Mouse (Mus musculus) retina, postnatal 1 day (tissue): ENCODE results near the gene Fgfr2.
"Not testable (repeated sequence)": the region's sequence is repeated elsewhere in the genome, so short reads cannot be mapped to it uniquely, and the experiment has no call there.

ENCODE experiments used
- DNase-seq: peaks from one replicate; pipeline ENCODE4 v3.0.0-alpha.2; 2012

Fgfr2 gene

DNA sequence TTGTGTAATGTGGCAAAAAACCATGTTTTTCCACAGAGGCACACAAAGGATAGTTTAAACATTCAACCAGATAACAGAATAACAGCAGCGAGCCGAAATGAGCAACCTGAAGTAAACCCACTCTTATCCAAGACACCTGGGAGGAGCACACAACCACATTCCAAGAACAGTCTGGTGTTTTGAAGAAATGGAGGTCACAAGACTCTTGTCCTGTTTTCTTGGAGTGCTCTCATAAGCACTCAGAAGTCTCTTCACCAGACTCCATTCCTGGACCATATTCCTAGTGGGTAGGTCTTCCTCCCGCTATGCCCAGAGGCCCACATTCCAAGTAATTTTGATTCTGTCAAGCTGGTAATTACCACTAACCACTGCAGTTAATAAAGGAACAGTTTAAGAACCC lies 1973.0 kb downstream of the Fgfr2 start:
- DNase-seq = no peak

DNA sequence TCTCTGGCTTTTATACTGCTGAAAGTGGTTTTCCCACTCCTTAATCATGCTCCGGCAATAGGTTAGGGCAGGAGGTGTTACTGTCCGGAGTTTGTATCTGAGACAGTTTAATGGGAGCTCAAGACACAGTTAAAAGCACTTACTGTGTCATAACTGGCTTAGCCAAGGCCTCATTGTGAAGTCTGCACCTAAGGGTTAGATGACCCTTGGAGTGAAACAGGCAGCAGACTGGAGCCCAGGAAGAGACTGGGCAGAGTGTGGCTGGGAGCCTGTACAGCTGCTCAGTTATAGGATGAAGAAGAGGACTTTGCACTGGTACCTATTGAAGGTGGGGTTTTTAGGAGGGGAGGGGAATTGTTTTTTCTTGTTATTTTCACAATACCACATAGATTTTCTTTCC lies 1976.9 kb downstream of the Fgfr2 start, which contains the start of gene 4933402N03Rik:
Gene 4933402N03Rik (minus strand): TSS at position 101 of the 400 bp plus-strand sequence.
- no peak for DNase-seq

DNA sequence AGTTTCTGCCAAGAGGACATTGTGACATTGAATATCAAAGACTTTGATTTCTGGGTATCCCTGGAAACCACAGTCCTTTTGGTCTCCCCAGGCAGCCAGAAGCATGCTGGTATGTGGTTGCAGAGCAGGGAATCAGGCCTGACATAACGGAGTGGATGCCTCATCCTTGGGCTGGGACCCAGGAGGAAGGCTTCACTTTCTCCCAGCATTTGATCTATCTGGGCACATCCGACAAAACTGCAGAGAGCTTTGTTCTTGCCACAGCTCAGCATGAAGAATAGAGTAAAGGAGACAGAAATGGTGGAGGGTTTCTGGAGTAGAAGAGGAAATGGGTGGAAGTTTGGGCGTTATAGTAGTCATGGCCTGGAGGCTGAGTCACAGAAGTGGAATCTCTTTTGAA lies 1990.0 kb downstream of the Fgfr2 start:
- no peak for DNase-seq

DNA sequence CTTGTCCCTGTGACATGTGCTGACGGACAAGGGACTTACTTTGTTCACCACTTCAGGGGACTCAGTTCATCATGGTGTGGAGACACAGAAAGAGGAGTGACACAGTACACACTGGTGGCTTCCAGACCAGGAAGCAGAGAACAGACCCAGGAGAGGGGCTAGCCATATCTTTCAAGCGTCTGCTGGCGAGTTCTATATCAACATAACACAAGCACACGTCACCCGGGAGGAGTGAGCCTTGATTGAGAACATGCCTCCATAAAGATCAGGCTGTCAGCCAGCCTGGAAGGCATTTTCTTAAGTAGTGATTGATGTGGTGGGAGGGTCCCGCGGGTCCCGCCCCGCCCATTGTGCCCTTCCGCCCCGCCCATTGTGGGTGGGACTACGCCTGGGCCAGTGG lies 1993.1 kb downstream of the Fgfr2 start:
- no peak for DNase-seq

DNA sequence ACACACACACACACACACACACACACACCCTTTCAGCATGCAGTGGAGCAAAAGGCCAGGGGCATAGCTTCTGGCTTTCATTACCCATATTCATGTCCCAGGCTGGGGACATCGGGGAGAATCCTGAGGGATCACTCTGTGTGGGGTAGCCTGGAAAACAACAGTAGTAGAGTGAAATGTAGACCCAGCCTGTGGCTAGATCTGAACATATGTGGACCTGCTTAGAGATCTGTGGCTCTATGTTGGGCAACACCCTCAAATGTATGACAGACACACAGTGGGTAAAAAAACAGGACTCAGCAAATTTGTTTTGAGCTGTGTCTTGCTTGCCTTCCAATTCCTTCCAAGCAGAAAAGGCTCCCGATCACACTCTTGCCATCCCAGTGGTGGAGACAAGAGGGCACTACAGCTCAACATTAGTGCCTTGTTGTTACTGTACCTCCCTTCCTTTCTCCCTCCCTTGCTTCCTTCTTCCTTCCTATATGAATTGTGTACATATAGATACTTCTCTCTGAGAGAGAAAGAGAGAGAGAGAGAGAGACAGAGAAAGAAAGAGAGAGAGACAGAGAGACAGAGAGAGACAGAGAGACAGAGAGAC lies 2000.8 kb downstream of the Fgfr2 start:
- DNase-seq = no peak

DNA sequence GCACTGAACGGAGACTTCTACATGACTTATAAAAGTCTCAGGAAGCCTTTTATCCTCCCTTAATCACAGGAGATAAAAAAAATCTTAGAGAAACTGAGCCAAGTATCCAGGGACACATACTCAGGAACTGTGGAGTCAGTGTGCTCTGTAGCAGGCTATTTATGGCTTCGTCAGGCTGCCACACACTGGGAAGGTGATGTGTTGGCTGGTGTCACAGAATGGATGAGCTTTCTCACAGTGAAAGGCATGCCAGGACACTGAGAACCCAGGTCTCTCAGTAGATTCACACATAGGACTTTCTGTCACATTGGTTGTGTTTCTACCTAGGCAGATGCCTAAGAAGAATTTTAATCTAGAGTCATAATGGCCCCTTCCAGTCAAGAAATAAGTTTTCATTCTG lies 2008.7 kb downstream of the Fgfr2 start:
- no peak for DNase-seq

DNA sequence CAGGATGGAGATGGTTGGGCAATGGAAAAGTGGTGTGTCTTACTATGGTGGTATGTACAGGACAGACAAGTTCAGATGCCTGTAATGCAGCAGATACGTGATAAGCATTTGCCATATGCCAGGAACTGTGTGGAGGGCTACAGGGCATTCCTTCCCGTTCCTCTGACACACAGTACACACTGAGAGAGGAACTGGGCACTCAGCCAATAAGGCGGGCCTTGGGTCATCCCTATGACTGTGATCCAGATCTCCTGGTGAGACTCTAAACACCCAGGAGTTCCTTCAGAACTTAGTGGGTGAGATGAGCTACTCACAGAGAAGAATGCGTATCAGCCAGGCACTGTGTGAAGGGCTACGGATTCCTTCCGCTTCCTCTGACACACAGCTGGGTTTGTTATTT lies 2009.5 kb downstream of the Fgfr2 start:
- peak; percentile 15 for DNase-seq

DNA sequence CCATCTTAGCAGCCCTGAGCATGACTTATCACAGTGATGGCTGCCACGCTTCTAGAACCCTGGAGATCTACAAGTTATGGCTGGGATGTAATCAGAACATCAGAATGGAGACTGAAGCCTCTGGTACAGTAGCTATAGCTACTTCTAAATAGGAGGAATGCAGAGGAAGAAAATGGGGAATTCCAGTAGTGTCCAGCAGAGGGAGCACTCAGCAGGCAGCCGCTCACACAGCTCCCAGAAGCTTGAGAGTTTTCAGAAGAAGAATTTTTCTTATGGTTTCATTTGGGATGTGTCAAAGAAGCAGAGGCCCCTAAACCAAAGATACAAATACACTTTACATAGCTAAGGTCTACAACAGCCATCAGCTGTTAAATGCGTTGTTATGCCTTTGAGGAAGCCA lies 2010.7 kb downstream of the Fgfr2 start:
- DNase-seq = peak; percentile 61

DNA sequence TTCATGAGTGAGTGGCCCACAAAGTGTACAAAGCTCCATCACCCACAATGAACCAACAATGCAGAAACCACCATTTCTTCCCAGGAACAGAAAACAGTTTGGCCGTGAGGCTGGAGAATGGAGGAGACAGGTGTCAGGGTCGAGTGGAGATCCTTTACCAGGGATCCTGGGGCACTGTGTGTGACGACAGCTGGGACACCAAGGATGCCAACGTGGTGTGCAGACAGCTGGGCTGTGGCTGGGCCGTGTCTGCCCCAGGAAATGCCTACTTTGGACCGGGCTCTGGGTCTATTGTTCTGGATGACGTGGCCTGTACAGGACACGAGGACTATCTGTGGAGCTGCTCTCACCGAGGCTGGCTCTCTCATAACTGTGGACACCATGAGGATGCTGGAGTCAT lies 2040.7 kb downstream of the Fgfr2 start:
- not testable (repeated sequence) for DNase-seq

DNA sequence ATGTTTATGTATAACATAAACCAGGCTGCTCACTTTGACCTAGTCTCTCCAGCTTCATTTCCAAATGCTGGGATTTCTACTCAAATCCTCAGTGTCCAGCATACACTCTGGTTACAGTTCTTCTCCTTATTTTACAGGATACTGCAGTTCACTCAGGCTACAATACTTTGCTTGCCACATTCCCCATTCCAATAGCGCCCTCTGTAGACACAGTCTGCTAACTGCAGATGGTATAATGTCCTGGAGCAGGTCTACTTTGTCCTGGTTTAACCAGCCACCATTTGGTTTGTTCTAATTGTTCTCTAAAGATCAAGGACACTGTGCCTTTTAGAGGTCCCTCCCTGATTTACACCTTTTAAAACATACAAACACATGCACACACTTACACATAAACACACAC lies 2047.2 kb downstream of the Fgfr2 start:
- peak; percentile 50 for DNase-seq

DNA sequence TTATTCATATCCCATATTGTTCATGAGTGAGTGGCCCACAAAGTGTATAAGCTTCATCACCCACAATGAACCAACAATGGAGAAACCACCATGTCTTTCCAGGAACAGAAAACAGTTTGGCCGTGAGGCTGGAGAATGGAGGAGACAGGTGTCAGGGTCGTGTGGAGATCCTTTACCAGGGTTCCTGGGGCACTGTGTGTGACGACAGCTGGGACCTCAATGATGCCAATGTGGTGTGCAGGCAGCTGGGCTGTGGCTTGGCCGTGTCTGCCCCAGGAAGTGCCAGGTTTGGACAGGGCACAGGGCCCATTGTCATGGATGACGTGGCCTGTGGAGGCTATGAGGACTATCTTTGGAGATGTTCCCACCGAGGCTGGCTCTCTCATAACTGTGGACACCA lies 2049.1 kb downstream of the Fgfr2 start:
- not testable (repeated sequence) for DNase-seq

DNA sequence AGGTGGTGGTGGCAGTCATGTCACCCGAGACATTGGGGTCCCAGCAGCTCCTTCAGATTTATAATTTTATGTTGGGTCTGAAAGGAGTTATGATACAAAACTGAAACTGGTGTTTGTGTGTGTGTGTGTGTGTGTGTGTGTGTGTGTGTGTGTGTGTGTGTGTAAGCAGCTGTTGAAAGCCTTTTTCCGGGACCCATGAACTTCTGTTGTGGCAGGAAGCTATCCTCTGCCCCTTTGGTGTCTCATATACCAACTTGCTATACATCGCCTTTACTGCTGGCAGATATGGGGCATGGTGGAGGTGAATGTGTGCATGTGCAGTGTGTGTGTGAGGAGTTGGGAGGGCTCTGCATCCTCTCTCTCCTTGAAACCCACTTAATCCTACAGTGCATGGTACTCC lies 2049.7 kb downstream of the Fgfr2 start:
- not testable (repeated sequence) for DNase-seq

DNA sequence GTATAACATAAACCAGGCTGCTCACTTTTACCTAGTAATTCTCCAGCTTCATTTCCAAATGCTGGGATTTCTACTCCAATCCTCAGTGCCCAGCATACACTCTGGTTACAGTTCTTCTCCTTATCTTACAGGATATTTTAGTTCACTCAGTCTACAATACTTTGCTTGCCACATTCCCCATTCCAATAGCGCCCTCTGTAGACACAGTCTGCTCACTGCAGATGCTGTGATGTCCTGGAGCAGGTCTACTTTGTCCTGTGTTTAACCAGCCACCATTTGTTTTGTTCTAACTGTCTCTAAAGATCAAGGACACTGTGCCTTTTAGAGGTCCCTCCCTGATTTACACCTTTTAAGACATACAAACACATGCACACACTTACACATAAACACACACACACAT lies 2055.0 kb downstream of the Fgfr2 start:
- peak; percentile 30 for DNase-seq

DNA sequence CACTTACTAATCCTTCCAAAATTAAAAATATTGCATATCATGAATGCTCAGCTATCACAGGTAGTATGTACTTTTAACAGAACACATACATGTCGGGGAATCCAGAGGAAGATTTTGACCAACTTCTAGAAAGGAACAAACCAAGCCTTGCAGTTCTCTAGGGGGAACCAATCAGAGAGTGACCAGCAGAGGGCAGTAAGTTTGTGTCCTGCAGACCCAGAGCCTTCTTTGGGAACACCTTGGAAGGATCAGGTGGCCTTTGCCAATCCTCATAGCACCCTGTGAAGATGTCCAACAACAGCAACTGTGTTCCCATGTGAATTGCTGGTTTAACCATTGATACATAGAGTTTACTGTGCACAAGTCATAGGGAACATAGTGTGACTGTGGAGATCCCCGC lies 2060.6 kb downstream of the Fgfr2 start:
- no peak for DNase-seq

DNA sequence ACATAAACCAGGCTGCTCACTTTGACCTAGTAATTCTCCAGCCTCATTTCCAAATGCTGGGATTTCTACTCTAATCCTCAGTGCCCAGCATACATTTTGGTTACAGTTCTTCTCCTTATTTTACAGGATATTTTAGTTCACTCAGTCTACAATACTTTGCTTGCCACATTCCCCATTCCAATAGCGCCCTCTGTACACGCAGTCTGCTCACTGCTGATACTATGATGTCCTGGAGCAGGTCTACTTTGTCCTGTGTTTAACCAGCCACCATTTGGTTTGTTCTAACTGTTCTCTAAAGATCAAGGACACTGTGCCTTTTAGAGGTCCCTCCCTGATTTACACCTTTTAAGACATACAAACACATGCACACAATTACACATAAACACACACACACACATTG lies 2063.3 kb downstream of the Fgfr2 start:
- DNase-seq = not testable (repeated sequence)

DNA sequence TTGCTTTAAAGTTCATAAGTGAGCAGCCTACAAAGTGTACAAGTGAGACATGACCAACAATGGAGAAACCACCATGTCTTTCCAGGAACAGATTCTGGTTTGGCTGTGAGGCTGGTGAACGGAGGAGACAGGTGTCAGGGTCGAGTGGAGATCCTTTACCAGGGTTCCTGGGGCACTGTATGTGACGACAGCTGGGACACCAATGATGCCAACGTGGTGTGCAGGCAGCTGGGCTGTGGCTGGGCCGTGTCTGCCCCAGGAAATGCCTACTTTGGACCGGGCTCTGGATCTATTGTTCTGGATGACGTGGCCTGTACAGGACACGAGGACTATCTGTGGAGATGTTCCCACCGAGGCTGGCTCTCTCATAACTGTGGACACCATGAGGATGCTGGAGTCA lies 2065.2 kb downstream of the Fgfr2 start:
- DNase-seq = not testable (repeated sequence)

DNA sequence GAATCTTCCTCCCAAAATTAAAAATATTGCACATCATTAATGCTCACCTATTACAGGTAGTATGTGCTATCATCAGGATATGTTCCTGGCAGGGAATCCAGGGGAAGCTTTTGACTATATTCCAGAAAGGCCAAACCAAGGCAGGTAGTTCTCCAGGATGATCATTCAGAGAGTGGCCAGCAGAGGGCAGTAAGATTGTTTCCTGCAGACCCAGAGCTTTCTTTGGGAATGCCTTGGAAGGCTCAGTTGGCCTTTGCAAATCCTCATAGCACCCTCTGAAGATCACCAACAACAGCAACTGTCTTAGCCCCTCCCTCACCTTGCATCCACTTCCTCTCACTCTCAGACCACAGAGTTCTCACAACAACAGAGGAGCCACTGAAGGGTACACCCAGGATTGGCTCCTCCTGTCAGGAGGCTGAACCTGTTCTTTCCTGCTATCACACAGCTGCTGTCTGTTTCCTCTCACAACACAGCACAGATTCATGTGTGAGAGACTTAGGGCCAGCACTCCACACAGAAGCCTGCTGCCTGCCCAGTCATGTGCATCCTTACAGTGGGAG lies 2068.3 kb downstream of the Fgfr2 start:
- peak; percentile 39 for DNase-seq

DNA sequence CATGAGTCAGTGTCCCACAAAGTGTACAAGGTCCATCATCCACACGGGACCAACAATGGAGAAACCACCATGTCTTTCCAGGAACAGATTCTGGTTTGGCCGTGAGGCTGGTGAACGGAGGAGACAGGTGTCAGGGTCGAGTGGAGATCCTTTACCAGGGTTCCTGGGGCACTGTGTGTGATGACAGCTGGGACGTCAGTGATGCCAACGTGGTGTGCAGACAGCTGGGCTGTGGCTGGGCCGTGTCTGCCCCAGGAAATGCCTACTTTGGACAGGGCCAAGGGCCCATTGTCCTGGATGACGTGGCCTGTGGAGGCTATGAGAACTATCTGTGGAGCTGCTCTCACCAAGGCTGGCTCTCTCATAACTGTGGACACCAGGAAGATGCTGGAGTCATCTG lies 2073.3 kb downstream of the Fgfr2 start:
- DNase-seq = not testable (repeated sequence)

DNA sequence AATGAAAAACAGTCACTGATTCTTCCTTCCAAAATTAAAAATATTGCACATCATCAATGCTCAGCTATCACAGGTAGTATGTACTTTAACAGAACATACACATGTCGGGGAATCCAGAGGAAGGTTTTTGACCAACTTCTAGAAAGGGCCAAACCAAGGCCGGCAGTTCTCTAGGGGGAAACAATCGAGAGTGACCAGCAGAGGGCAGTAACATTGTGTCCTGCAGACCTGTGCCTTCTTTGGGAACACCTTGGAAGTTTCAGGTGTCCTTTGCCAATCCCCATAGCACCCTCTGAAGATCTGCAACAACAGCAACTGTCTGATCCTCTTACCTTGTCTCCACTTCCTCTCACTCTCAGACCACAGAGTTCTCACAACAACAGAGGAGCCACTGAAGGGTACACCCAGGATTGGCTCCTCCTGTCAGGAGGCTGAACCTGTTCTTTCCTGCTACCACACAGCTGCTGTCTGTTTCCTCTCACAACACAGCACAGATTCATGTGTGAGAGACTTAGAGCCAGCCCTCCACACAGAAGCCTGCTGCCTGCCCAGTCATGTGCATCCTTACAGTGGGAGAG lies 2077.8 kb downstream of the Fgfr2 start:
- peak; percentile 24 for DNase-seq

DNA sequence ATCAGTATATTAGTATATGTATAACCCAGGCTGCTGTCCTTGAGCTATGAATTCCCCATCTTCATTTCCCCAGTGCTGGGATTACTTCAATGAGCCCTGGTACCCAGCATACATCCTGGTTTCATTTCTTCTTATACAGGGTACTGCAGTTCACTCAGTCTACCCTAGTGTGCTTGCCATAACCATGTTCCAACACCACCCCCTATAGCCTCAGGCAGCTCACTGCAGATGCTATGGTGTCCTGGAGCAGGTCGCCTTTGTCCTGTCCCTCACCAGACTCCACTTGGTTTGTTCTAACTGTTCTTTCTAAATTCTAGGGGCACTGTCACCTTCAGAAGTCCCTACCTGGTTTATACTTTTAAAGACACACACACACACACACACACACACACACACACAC lies 2080.5 kb downstream of the Fgfr2 start:
- no peak for DNase-seq

DNA sequence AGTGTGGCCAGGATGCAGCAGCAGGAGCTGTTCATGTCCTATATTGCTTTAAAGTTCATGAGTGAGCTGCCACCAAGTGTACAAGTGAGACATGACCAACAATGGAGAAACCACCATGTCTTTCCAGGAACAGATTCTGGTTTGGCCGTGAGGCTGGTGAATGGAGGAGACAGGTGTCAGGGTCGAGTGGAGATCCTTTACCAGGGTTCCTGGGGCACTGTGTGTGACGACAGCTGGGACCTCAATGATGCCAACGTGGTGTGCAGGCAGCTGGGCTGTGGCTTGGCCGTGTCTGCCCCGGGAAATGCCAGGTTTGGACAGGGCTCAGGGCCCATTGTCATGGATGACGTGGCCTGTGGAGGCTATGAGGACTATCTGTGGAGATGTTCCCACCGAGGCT lies 2082.4 kb downstream of the Fgfr2 start:
- not testable (repeated sequence) for DNase-seq

DNA sequence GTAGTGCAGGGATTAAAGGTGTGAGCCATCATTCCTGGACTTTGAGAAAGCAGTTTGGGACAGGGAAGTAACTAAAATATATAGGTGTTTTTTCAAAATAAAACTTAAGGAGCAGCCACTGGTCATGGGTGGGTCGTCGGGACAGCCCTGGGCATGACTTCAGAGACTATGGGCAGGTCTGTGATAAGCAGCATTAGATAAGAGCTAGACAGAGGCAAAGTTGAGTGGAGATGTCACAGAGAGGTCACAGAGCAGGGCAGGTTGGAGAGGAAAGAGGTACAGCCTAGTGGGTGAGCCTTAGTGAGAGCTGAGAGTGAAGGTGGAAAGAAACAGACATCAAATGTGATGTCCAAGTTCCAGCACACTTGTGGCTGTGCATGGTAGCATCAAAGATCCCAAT lies 2086.1 kb downstream of the Fgfr2 start:
- DNase-seq = no peak

DNA sequence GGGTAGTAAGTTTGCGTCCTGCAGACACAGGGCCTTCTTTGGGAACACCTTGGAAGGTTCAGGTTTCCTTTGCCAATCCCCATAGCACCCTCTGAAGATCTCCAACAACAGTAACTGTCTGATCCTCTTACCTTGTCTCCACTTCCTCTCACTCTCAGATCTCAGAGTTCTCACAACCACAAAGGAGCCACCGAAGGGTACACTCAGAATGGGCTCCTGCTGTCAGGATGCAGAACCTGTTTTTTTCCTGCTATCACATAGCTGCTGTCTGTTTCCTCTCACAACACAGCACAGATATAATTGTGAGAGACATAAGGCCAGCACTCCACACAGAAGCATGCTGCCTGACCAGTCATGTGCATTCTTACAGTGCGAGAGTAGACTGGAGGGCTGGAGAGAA lies 2086.8 kb downstream of the Fgfr2 start:
- DNase-seq = no peak

DNA sequence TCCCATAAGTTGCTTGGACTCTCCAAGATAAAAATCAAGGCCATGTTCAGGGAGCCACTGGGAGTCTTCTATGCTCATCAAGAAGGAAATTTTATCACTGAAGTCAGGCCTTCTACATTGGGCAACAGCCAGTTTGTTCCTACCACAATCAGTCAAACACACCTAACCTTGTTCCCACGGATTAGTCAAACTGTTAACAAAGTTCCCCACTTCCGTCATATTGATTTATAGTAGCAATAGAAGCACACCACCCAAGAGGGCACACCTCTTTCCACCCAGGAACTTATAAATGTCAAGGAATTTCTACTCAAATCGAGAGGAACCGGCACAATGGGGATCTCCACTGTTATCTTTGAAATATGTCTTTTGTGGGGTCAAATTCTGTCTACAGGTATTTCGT lies 2091.4 kb downstream of the Fgfr2 start, which contains the start of gene Dmbt1:
Gene Dmbt1 (plus strand): TSS at position 299 of the 400 bp plus-strand sequence.
- no peak for DNase-seq

DNA sequence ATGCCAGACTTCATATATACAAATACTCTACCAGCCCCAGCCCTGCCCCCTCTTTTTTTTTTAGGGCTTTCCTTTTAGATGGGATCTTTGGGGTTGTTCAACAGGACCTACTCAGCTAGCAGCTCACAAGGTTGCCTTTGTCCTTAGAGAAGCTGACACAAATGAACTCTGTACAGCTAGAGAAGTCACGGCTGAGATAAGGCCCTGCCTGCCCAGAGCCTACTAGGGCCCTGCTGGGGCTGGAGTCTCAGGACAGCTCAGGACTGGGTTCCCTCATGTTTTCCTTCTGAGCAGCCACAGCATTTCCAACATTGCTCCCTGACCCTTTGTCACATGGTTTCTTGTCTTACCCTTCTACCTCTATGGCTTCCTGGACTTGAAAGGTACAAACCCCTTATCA lies 2095.6 kb downstream of the Fgfr2 start:
- DNase-seq = no peak
